Mouse (Mus musculus): ENCODE results near the gene Zmiz1. TPM values are rescaled to one million over a fixed set of nuclear protein-coding genes. Genes with fewer than 3 reads are reported as not detected.
A peak's percentile ranks its signal among the peaks of the same experiment; 100 is the strongest.

Zmiz1 gene
- total RNA-seq, 1 experiment from 2014 or later = 153 TPM

DNA sequence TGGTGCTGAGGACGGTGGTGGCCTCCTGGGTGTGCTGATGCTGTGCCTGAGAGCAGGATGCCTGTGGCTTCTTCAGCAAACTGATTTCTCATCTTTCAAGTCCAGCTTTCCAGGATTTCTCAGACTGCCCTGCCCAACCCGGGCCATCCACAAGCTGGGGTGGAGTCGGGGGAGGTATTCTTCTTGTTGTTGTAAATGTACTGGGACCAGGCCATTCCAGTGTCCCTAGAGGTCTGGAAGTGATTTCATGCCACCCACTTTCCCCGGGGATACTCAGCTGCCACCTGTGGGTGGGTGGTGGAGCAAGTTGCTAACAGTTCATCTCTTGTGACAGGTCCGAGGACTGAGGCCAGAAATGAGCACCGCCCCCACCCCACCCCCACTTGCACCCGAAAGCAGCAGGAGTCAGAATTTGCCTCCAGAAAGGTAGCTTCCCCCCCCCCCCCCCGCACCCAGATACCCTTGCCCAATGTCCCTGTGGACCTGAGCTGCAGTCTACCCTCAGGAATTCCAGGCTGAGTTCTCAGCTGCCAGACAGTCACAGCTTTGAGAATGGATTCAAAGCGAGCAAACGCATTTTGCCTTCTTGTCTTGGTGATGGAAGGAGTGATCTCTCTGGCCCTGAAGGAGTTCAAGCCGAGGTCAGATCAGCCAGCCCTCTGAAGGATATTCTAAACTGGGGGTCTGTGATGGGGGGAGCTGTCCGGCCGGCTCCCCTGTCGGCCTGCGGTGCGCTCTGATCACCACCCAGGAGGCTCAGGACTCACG is 2.1 kb upstream of the Zmiz1 start:
- no peak for DNase-seq

- peak; percentile 96 for DNase-seq
Observed at GRCm38 (mm10) chr14:25457434-25457957, 1.5 kb upstream of the Zmiz1 start.

GRCm38 (mm10) chr14:25458111-25459015 is 622 bp upstream of the Zmiz1 start:
- DNase-seq = no peak

GRCm38 (mm10) chr14:25459394-25459997 is 511 bp downstream of the Zmiz1 start:
- DNase-seq = peak; percentile 79

DNA sequence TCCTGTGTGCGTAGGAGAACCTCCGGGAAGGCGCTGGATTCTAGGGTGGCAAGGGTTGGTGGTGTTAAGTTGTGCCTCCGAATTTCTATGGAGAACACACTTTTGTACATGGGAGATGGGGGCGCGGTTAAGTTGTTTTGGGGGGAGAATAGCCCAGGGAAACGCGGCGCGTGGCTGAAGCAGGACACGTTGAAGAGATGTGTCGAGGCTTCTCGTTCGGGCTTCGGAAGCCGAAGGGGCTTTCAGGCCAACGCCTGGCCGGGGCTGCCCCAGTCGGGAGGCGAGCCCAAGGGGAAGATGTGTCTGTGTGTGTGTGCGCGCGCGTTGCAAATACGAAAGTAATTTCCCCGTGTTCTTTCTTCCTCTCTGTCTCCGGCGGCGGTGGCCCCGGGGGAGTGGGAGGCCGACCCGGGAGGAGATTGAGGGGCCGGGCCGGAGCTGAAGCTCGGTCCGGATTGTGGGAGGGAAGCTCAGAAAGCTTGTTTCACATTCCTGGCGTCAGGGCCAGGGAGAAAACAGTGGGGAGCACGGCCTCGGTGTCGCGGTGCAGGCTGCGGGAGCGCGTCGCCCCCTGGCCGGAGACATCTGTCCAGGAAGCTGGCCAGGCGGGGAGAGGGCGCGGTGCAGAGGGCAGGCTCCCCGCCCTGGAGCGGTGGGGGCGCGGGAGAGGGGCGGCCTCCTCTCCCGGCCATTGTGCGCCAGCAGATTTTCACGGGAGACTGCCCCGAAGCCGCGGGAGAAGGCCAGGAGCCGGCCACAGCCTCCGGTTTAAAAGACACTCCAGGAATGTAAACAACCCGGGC is 1.2 kb downstream of the Zmiz1 start:
- peak; percentile 64 for DNase-seq

DNA sequence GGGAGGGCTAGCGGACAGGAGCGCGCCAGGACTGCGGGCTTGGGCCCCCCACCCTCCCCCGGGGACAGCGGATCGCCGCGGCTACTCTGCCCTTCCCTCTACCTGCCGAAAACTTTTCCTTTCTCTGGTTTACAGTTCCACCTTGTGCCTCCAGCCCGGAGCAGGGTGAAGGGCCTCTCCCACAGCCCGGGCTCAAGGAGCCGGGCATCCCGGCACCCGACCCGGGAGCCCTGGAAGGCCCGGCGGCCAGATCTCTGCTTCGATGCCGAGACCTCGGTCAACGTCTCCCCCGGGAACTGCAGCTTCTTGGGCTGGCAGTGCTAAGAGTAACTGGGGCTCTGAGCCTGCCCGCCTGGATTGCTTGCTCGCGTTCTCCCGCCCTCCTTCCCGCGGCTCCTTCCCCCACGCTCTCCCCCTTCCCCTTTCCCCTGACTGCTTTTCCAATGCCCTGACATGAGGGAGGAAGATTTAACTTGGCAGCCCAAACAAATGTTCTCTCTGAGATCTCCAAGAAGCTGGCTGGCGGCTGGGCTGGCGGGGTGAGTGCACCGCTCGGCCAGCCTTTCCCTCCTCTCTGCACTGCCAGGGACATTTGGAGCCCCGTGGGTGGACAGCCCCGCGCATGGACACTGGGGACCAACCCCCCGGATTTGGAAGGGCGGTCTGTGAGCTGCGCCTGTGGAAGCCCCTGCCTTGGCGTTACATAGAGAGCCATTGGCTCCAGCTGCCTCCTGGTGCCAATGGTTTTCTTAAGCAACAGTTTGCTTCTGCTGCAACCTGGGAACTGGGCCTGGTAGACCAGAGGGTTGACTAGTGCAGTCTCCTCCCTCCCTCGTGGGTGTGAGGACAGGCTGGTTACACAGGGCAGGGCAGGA is 2.1 kb downstream of the Zmiz1 start:
- DNase-seq = peak; percentile 76

DNA sequence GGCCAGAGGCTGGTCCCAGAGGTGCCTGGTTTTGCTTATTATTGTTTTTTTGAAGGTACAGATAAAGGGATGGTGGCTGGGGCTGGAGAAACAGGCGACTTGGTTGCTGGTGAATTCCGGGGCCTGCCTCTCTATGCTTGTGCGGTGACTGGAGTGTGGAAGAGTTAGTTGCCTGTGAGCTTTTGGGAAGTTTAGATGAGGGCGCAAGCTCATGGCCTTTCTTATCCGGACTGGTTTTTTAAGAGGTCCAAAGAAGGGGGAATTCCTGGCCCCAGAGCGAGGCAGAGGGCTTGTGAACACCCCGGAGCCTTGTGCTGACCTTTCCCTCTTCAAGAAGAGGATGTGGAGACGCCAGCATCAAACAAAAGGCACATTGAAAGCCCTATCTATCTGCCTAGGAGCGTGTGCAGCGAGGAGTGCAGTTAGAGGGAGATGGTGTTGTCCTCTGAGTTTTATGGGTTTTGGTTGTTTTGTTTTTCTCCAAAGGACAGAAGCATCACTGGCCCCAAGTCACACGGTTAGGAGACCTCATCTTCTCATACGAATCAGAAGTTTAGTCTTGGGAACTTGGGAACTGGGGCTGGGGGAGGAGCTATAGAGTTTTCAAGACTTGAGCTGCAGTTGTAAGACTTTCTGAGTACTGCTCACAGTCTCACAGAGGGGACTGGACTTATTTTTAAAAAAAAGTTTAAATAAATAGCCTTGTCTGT is 2.8 kb downstream of the Zmiz1 start:
- no peak for DNase-seq

- no peak for DNase-seq
Observed at GRCm38 (mm10) chr14:25462975-25463374, 4.0 kb downstream of the Zmiz1 start.

DNA sequence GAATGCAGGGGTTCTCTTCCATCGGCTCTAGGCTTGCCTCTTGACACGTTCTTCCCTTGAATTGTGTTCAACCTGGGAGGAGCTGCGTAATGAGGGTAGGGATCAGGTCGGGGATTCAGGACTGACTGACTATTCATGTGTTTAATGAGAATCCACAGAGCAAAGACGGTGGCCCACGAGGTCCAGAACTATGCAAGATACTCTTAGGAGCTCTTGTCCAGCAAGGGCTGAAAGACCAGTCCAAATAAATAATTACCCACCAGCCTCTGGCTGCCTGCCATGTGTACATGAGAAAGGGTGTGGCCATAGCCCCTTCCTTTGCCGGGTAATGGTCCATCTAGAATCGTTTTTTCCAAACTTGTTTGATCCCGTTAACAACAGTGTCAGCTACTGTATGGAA is 4.9 kb downstream of the Zmiz1 start:
- no peak for DNase-seq

GRCm38 (mm10) chr14:25464611-25465307 is 5.8 kb downstream of the Zmiz1 start:
- no peak for DNase-seq

GRCm38 (mm10) chr14:25466361-25466760 is 7.4 kb downstream of the Zmiz1 start:
- no peak for DNase-seq

DNA sequence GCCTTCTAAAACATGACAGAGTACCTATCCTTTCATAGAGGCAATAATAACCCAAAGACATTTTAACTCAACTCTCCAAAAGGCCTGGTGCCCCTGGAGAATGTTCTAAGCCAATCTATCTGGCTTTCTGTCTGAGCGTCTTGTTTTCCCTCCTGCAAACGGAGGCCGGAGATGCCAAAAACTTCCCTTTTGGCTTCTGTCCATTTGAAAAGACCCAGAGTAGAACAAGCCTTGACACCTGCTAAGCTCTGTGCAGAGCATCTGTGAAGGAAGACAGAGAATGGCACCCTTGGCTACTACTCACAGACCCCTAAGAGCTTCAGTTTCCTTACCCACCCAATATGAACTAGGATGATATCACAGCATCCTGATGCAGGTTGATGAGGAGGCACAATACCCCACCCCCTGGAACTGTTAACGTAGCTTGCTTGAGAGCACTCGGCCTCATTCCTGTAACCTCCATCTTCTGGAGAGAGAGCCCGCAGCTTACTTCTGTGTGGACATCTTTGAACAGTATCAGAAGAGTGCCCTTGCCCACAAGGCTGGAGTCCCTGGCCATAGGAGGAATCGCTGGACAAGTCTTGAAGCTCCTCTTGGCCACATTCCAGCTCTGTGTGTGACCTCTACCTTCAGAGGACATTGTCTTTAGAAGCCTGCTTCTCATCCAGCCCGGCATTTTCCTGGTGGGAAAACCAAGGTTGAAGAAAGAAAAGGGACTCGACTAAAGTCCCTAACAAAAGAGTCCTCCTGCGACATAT is 9.1 kb downstream of the Zmiz1 start:
- no peak for DNase-seq

DNA sequence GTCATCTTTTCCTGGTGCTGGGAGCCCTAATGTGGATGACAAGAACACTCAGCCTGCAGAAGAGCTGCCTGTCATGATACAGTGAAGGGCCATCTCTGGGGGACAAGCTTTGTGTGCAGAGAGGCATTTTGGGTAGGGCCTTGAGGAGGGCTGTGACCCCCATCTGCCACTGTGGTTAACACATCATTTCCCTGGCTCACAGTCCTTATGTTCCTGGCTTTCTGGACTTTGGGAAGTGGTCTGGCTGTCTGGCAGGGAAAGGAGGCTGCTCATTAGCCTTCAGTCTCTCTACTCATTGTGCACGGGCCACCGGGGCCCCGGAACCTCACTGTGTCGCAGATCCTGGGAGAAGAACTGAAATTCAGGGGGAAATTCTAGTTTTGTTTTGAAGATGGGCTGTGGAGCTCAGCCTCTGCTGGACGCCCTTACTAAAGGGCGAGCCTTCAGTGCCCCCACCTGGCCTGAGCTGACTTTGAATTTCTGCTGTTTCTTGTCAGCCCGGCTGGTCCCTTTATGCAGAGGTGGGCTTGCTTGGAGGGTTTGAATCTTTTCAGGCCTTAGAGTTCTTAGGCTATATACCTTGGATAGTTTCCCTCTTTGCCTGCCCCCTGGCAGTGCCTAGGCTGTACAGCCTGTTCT is 10.0 kb downstream of the Zmiz1 start:
- no peak for DNase-seq

DNA sequence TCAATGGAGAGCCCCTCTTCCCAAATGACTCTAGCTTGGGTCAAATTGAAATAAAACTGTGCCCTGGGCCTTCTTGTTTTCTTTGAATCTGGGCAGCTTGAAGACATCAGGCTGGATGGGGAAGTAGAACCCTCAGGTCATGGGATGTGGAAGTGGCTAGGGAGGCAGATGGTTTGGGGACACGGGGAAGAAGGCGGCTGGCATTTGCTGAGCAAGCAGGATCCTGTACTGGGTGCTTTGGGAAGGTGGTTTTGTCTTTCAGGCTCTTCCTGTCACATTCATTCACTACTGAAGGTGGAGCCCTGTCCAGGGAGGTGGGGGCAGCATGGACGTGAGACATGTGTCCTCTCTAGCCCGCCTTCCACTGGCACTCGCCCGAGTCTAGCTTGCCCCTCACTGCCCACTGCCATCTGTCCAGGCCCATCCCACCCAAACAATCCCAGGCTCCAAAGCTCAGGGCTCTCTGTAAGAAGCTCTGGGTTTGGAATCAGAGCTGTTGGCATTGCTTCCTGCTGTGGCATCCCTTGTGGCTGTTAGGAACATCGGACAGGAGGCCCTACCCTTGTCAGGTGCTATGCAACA is 11.3 kb downstream of the Zmiz1 start:
- DNase-seq = no peak

DNA sequence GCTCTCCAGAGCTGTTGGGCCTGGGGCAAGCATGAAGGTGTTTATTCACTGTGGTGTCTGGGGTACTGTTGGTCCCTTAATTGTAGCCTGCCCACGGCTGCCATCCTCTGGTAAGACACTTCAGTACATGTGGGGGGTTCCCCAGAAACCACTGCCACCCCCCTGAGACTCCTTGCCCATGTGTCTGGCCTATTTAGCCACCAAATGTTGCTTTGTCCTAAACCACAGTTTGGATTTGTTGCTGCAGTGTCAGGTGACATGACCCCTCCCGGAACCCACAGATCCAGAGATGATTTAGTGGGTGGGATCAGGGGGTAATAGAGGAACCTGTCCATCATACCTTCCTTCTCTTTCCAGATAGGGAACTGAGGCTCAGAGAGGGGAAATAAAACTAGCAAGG is 12.1 kb downstream of the Zmiz1 start:
- no peak for DNase-seq

DNA sequence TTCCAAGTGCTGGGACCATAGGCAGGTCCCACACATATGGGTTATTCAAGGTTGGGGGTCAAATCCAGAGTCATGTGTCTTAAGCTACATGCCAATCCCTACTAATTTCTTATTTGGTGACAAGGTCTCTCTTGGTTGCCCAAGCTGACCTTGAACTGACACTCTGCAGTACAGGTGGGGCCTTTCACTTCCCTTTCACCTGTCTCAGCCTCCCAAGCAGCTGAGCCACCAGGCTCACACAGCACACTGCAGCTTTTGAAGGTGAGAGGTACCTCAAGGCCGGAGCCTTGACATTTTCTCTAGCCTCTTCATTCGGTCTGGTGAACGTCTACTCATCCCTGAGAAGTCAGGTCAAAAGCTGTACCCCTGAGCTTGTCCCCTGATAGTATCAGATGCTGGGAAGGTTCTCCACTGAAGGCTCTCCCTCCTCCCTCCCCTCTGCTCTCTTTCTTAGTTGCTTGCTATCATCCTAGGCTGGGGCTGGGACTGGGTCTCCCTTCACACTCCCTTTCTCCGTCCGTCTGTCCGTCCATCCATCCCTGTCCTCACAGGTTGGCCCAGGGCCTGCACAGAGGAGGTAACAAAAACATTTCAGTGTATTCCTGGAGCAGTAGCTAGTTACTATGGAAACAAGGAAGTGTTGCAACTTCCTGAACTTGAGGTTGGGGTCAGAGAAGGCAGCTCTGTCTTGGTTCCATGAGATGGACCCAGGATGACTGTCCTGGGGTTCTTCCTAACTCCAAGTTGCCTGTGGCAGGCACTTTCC is 13.3 kb downstream of the Zmiz1 start:
- DNase-seq = no peak

All from adrenal gland, postnatal 25 days (tissue).